Mouse (Mus musculus) cerebellum, adult 9-11 months (tissue): ENCODE measurements around the gene Zfp612.
A peak's percentile ranks its signal among the peaks of the same experiment; 100 is the strongest.

ENCODE experiments used
- DNase-seq: peaks from one replicate; pipeline ENCODE4 v3.0.0; 2022

The Zfp612 gene

GRCm38 (mm10) chr8:110135515-110135914, 56.0 kb downstream of the Zfp612 start:
- DNase-seq = no peak

DNA sequence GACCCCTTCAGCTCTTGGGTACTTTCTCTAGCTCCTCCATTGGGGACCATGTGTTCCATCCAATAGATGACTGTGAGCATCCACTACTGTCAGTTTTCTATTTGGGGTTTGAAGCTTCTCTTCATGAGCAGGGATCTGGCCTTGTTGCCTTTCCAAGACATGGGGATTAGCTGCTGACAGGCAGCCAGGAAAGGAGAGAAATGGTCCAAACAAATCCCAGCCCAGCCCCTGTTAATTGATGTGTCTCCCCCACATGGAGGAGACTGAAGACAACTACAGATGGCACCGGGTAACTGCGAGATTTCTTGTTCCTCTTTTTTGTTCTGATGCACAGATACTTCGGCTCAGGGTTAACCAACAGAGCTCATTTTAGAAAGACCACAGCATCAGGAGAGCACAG, 60.6 kb downstream of the Zfp612 start:
- no peak for DNase-seq

DNA sequence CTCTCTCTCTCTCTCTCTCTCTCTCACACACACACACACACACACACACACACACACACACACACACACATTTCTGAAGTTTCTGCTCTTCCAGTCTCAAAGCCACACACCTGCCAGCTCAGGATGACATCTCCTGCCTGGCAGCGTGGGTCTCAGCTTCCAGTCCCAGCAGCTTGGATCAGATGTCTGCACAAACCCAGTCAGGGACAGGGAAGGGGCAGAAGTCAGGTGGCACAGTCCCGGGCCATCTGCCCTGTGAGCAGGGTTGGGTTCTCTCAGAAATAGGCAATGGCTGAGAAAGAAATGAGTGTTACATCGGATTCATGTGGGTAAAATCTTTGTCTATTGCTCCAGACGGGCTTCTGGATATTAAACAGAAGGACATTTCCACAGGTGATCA, 61.2 kb downstream of the Zfp612 start:
- peak; percentile 67 for DNase-seq
